Mouse (Mus musculus) gastrocnemius, postnatal 36 days (tissue): ENCODE results near the gene Zfp317. TPM values are rescaled to one million over a fixed set of nuclear protein-coding genes. Genes with fewer than 3 reads are reported as not detected.
"Not testable (repeated sequence)": the region's sequence is repeated elsewhere in the genome, so short reads cannot be mapped to it uniquely, and the experiment has no call there.

Experiments
- DNase-seq, 2 experiments: peaks; one replicate each; pipeline ENCODE4 v3.0.0; 2022
- intact Hi-C: fragments of 180-260 bp; cut with DNase I; formaldehyde crosslinking; loops from one replicate; pipeline ENCODE4 v1.15.1; 2025
- long read RNA-seq, 2 experiments: library from polyadenylated mRNA; stranded (forward); transcript quantifications; one replicate each; pipeline ENCODE4 v2.0.0; 2021
- total RNA-seq, 2 experiments: library from RNA; stranded (reverse); gene quantifications; 2 replicates each; pipeline ENCODE4 v1.2.3; 2021

The Zfp317 gene
- 10 to 100 TPM; 11.1 to 13.0 TPM for total RNA-seq
- long read RNA-seq, experiment 1, partial matches to known transcripts = 0 of 4 reads
- long read RNA-seq, experiment 1, other reads (novel, unspliced or antisense) = 4 of 4 reads
- long read RNA-seq, experiment 2, partial matches to known transcripts = 0 of 9 reads
- long read RNA-seq, experiment 2, other reads (novel, unspliced or antisense) = 8 of 9 reads

GRCm38 (mm10) chr9:19621843-19622822 is at the start of gene Zfp317:
Gene Zfp317, plus strand, starts transcription at chr9:19622102.
- intact Hi-C loops = no loop called here
- peak; percentile 71 to 78 for DNase-seq

DNA sequence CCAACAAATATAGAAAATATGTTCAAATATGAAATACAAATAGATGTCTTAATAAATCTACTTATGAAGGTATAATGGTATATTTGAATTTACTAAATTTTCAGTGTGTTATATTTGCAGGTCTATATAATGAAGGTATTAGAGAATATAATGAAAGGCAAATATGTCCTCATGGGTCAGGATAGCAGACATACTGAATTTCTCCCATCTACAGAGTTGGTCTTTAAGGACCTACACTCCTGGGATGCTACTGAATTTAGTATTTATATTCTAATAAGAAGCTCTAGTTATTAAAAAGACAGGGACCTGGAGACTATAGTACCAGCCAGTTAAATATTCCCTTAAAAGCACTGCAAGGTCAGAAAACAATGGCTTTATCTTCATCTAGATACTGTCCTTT is 39.6 kb upstream of the Zfp317 start, which contains the start of gene Olfr855:
Gene Olfr855 (plus strand): TSS at position 301 of the 400 bp plus-strand sequence.
- DNase-seq = no peak
- intact Hi-C loops = loop anchor here (10.0 kb wide), 1 partner anchor 102 kb away; no protein-coding TSS in a partner anchor

- no peak for DNase-seq
- intact Hi-C loops = no loop called here
Measured at GRCm38 (mm10) chr9:19621297-19621696, 605 bp upstream of the Zfp317 start.

DNA sequence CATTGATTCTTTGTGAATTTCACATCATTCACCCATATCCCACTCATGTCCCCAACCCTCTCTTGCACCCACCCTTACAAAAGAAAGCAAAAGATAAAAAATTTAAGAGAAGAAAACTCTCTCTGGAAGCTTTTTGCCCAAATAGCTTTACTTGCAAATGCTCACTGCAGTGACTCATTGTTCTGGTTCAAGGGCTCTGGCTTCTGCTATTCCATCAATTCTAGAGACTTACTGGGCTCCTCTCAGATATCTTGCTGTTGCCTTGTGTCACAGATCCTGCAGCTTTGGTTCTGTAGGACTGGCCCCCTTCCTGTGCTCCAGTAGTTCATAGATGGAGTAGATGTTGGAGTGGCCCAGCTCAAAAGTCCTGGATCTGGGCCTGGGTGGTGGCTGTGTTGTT is 7.7 kb downstream of the Zfp317 start:
- intact Hi-C loops = no loop called here
- DNase-seq = no peak

GRCm38 (mm10) chr9:19645193-19645592 is 23.3 kb downstream of the Zfp317 start:
- no peak for DNase-seq
- intact Hi-C loops = no loop called here

GRCm38 (mm10) chr9:19690281-19690680 is 68.4 kb downstream of the Zfp317 start:
- DNase-seq = no peak

DNA sequence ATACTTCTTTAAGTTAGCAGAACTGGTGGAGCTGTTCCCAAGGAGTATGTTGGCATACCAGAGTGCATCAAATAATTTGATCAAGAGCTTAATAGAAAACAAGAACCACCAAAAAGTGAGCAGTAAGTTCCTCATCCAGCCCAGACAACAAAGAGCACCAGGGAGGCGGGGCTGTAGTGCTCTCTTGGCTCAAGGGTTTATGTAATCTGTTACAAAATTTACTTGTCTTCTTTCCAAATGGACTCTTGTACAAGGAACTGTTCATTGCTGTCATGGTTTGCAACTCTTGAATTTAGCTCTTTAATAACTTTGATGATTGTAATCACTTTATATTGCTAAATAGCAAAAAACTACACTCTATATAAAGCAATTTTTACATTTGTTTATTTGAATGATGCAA is 69.5 kb downstream of the Zfp317 start:
- DNase-seq = no peak
- intact Hi-C loops = no loop called here

More at GRCm38 (mm10) chr9:19690281-19690680, 68.4 kb downstream of the Zfp317 start:
- intact Hi-C loops = no loop called here

DNA sequence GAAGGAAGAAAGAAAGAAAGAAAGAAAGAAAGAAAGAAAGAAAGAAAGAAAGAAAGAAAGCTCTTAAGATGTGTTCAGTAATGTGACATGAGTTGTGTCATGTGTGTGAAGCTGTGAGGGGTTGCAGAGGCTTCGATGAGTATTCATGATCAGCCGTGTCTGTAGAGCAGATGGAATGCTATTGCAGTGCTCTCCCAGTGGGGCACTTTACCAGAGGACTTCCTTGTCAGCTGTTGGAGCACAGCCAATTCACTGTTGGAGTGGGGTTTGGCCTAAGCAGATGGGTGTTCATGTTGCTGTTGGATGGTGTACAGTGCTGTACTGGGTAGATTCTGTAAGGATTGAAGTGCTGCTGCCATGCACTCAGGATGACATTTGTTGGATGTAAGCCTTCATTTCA is 70.5 kb downstream of the Zfp317 start:
- intact Hi-C loops = no loop called here
- DNase-seq = no peak

DNA sequence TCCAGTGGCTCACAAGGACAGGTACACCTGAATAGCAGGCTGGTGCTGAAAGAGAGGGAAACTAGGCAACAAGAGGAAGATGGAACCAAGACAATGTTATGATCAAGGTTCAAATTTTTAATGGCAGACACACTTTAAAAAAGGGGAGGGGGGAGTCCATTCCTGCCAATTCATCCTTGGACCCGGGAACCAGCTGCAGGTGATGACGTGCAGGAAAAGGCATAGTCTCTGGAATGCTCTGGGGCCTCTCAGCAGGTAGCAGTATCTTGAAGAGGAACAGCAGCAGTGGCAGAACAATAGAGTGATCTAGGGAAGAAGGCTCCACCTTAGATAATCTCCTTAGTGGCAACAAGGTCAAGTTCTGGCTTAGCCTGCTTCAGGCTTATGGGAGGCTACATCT is 72.4 kb downstream of the Zfp317 start:
- intact Hi-C loops, DNase-seq: not testable (repeated sequence)

- intact Hi-C loops, DNase-seq: not testable (repeated sequence)
Measured at GRCm38 (mm10) chr9:19694898-19695379, 73.0 kb downstream of the Zfp317 start.

Other genes starting within 250 kb of the Zfp317 start
- gene Olfr847, start 243.4 kb upstream of the Zfp317 start, total RNA-seq = not detected
- not detected for gene Olfr849, start 181.8 kb upstream of the Zfp317 start, total RNA-seq
- gene Olfr850, start 143.9 kb upstream of the Zfp317 start, total RNA-seq = not detected
- gene Olfr851, start 128.8 kb upstream of the Zfp317 start, total RNA-seq = not detected
- gene Olfr853, start 81.0 kb upstream of the Zfp317 start, total RNA-seq = not detected
- not detected for gene Olfr854, start 54.7 kb upstream of the Zfp317 start, total RNA-seq
- not detected for gene Olfr855, start 39.5 kb upstream of the Zfp317 start, total RNA-seq
- gene Olfr857, start 87.3 kb downstream of the Zfp317 start, total RNA-seq = not detected
- gene Olfr58, start 158.2 kb downstream of the Zfp317 start, total RNA-seq = not detected
- not detected for gene Olfr859, start 182.8 kb downstream of the Zfp317 start, total RNA-seq
- not detected for gene Olfr860, start 227.6 kb downstream of the Zfp317 start, total RNA-seq